Mouse (Mus musculus) heart, adult 2 months (tissue): Measurements from ENCODE around the gene Acss2.

Source experiments
- CTCF ChIP-seq: fragments of 200-600 bp; IDR thresholded peaks from 2 replicates; pipeline ENCODE4 v1.8.1; 2022; ENCODE audit warnings: antibody characterized with exemption, mild to moderate bottlenecking, moderate library complexity
- POLR2A ChIP-seq: fragments of 200-500 bp; IDR thresholded peaks from 2 replicates; pipeline ENCODE4 v1.6.1; 2011; ENCODE audit warnings: mild to moderate bottlenecking, low read depth, low read length, control low read depth; ENCODE audit not compliant: insufficient read depth

- TF ChIP-seq CTCF (no peak), POLR2A (no peak)
Observed at GRCm38 (mm10) chr2:155573996-155574395, 56.2 kb downstream of the Acss2 start.
